Mouse (Mus musculus) lung, postnatal 0 days (tissue): ENCODE data around the gene Dnah11. TPM values are rescaled to one million over a fixed set of nuclear protein-coding genes. Genes with fewer than 3 reads are reported as not detected.
A peak's percentile ranks its signal among the peaks of the same experiment; 100 is the strongest.

ENCODE experiments used
- ATAC-seq: fragments of 200-750 bp; cut with Nextera tagmentation; 2 replicates; pipeline ENCODE4 v1.8.0; 2017; ENCODE audit warnings: moderate library complexity
- DNase-seq: peaks from one replicate; pipeline ENCODE4 v3.0.0-alpha.2; 2016; ENCODE audit warnings: low spot score
- H3K27ac ChIP-seq: fragments of 300-500 bp; sonication (generic); 2 replicates; pipeline ENCODE4 v1.5.1; 2014; ENCODE audit warnings: antibody characterized with exemption, mild to moderate bottlenecking, low read length, mixed read lengths
- H3K27me3 ChIP-seq: fragments of 300-500 bp; sonication (generic); replicated peaks from 2 replicates; pipeline ENCODE4 v1.6.1; 2014; ENCODE audit warnings: low read length, mixed read lengths; ENCODE audit not compliant: insufficient read depth
- H3K36me3 ChIP-seq: fragments of 300-500 bp; sonication (generic); 2 replicates; pipeline ENCODE4 v1.6.1; 2014; ENCODE audit warnings: low read length, mixed read lengths; ENCODE audit not compliant: insufficient read depth
- H3K4me1 ChIP-seq: fragments of 300-500 bp; sonication (generic); 2 replicates; pipeline ENCODE4 v1.6.1; 2014; ENCODE audit warnings: antibody characterized with exemption, low read depth, low read length, mixed read lengths; ENCODE audit not compliant: insufficient read depth
- H3K4me2 ChIP-seq: fragments of 300-500 bp; sonication (generic); replicated peaks from 2 replicates; pipeline ENCODE4 v1.6.1; 2014; ENCODE audit warnings: low read depth, mild to moderate bottlenecking, low read length, moderate library complexity, mixed read lengths
- H3K4me3 ChIP-seq: fragments of 300-500 bp; sonication (generic); 2 replicates; pipeline ENCODE4 v1.5.1; 2014; ENCODE audit warnings: low read depth, low read length
- H3K9ac ChIP-seq: fragments of 300-500 bp; sonication (generic); replicated peaks from 2 replicates; pipeline ENCODE4 v1.6.1; 2014; ENCODE audit warnings: low read depth, mild to moderate bottlenecking
- H3K9me3 ChIP-seq: fragments of 300-500 bp; sonication (generic); 2 replicates; pipeline ENCODE4 v1.6.1; 2016; ENCODE audit warnings: low read length, mixed read lengths
- CTCF ChIP-seq: IDR thresholded peaks from 2 replicates; pipeline ENCODE4 v1.5.1; 2016; ENCODE audit warnings: antibody characterized with exemption, mild to moderate bottlenecking
- EP300 ChIP-seq: IDR thresholded peaks from 2 replicates; pipeline ENCODE4 v1.6.1; 2016; ENCODE audit warnings: antibody characterized with exemption, mild to moderate bottlenecking, control low read depth
- WGBS: fragments of 180-500 bp; shearing (Covaris S2); extraction: QIAGEN DNeasy Blood & Tissue Kit; methylation state at CpG from one replicate; pipeline ENCODE4 v1.1.7; 2014; 5-methylcytosine and 5-hydroxymethylcytosine counted together
- polyA plus RNA-seq: library from polyadenylated mRNA; unstranded; fragments of >200 nt; fragmentation: Nextera tagmentation; extraction: Ambion mirVana; gene quantifications from 2 replicates; pipeline ENCODE4 v1.2.1, GENCODE M21; 2015

Dnah11 gene
- polyA plus RNA-seq, 1 experiment from 2014 or later: 0.51 TPM

- WGBS: 78% methylated on average over 4 of the region's 4 CpGs
- Histone ChIP-seq H3K27me3 (no peaks in the 10 kb centered on the region), H3K4me1 (no peaks in the 10 kb centered on the region), H3K9ac (no peak overlapping the region), H3K4me3 (no peak overlapping the region), H3K9me3 (no peaks in the 10 kb centered on the region), H3K4me2 (no peak overlapping the region), H3K27ac (no peak overlapping the region), H3K36me3 (no peaks in the 10 kb centered on the region)
- ATAC-seq (no peak), DNase-seq (no peak)
- TF ChIP-seq CTCF: no peak
- TF ChIP-seq EP300: no peak
Measured at GRCm38 (mm10) chr12:118104520-118104919, 94.3 kb downstream of the Dnah11 start.

- 73% methylated on average over 5 of the region's 5 CpGs for WGBS
- no peaks in the 10 kb centered on the region for H3K4me1 ChIP-seq
- ATAC-seq (no peak), DNase-seq (no peak)
- no peak overlapping the region for H3K27ac ChIP-seq
- H3K4me3 ChIP-seq: no peak overlapping the region
- no peak for TF ChIP-seq CTCF
- no peak for TF ChIP-seq EP300
- H3K4me2 ChIP-seq: no peak overlapping the region
- no peak overlapping the region for H3K9ac ChIP-seq
- no peaks in the 10 kb centered on the region for H3K9me3 ChIP-seq
- H3K36me3 ChIP-seq: no peaks in the 10 kb centered on the region
- H3K27me3 ChIP-seq: no peaks in the 10 kb centered on the region
Measured at GRCm38 (mm10) chr12:118099694-118100093, 99.1 kb downstream of the Dnah11 start.

GRCm38 (mm10) chr12:118098257-118098656 lies 100.6 kb downstream of the Dnah11 start:
- Histone ChIP-seq H3K4me1 (no peaks in the 10 kb centered on the region), H3K36me3 (no peaks in the 10 kb centered on the region), H3K27me3 (no peaks in the 10 kb centered on the region), H3K9ac (no peak overlapping the region), H3K4me3 (no peak overlapping the region), H3K4me2 (no peak overlapping the region), H3K27ac (no peak overlapping the region), H3K9me3 (no peaks in the 10 kb centered on the region)
- ATAC-seq: no peak
- TF ChIP-seq EP300 (no peak), CTCF (no peak)
- WGBS: 56% methylated on average over 3 of the region's 3 CpGs
- no peak for DNase-seq

- 84% methylated on average over 4 of the region's 4 CpGs for WGBS
- Histone ChIP-seq H3K4me1 (no peaks in the 10 kb centered on the region), H3K9ac (no peak overlapping the region), H3K4me3 (no peak overlapping the region), H3K27ac (no peak overlapping the region), H3K9me3 (no peaks in the 10 kb centered on the region), H3K4me2 (no peak overlapping the region), H3K27me3 (no peaks in the 10 kb centered on the region), H3K36me3 (no peaks in the 10 kb centered on the region)
- ATAC-seq (no peak), DNase-seq (no peak)
- TF ChIP-seq CTCF (no peak), EP300 (no peak)
Measured at GRCm38 (mm10) chr12:118094946-118095345, 103.9 kb downstream of the Dnah11 start.

GRCm38 (mm10) chr12:118085291-118085690 lies 113.6 kb downstream of the Dnah11 start:
- DNase-seq (no peak), ATAC-seq (no peak)
- Histone ChIP-seq H3K36me3 (no peaks in the 10 kb centered on the region), H3K4me1 (no peaks in the 10 kb centered on the region), H3K9me3 (no peaks in the 10 kb centered on the region), H3K9ac (no peak overlapping the region), H3K27me3 (no peaks in the 10 kb centered on the region), H3K4me3 (no peak overlapping the region), H3K4me2 (no peak overlapping the region), H3K27ac (no peak overlapping the region)
- no peak for TF ChIP-seq EP300
- WGBS: 73% methylated on average over 1 of the region's 1 CpGs

GRCm38 (mm10) chr12:118084806-118085205 lies 114.0 kb downstream of the Dnah11 start:
- 74% methylated on average over 3 of the region's 3 CpGs for WGBS

GRCm38 (mm10) chr12:118084134-118084533 lies 114.7 kb downstream of the Dnah11 start:
- peak; percentile 9 for DNase-seq
- no peak overlapping the region for H3K4me2 ChIP-seq
- H3K4me1 ChIP-seq: no peaks in the 10 kb centered on the region
- H3K36me3 ChIP-seq: no peaks in the 10 kb centered on the region
- TF ChIP-seq CTCF (no peak), EP300 (no peak)
- no peaks in the 10 kb centered on the region for H3K9me3 ChIP-seq
- H3K27me3 ChIP-seq: no peaks in the 10 kb centered on the region
- H3K9ac ChIP-seq: no peak overlapping the region
- no peak overlapping the region for H3K27ac ChIP-seq
- no peak overlapping the region for H3K4me3 ChIP-seq
- 58% methylated on average over 5 of the region's 5 CpGs for WGBS
- ATAC-seq: no peak

More at GRCm38 (mm10) chr12:118084806-118085205, 114.0 kb downstream of the Dnah11 start:
- no peak overlapping the region for H3K27ac ChIP-seq
- no peak overlapping the region for H3K4me2 ChIP-seq
- TF ChIP-seq EP300 (no peak), CTCF (no peak)
- H3K4me1 ChIP-seq: no peaks in the 10 kb centered on the region
- ATAC-seq (no peak), DNase-seq (no peak)
- no peaks in the 10 kb centered on the region for H3K36me3 ChIP-seq
- H3K27me3 ChIP-seq: no peaks in the 10 kb centered on the region
- no peak overlapping the region for H3K4me3 ChIP-seq
- no peaks in the 10 kb centered on the region for H3K9me3 ChIP-seq
- no peak overlapping the region for H3K9ac ChIP-seq
